Mouse (Mus musculus) bone marrow macrophage, adult 2 months (primary cell): ENCODE measurements around the gene Eno2.

Source experiments
- CTCF ChIP-seq: IDR thresholded peaks from 2 replicates; pipeline ENCODE4 v1.5.1; 2012; ENCODE audit warnings: low read depth, mild to moderate bottlenecking, low read length, moderate library complexity
- POLR2A ChIP-seq: IDR thresholded peaks from 2 replicates; pipeline ENCODE4 v1.6.1; 2012; ENCODE audit warnings: mild to moderate bottlenecking, low read depth, low read length, borderline replicate concordance

DNA sequence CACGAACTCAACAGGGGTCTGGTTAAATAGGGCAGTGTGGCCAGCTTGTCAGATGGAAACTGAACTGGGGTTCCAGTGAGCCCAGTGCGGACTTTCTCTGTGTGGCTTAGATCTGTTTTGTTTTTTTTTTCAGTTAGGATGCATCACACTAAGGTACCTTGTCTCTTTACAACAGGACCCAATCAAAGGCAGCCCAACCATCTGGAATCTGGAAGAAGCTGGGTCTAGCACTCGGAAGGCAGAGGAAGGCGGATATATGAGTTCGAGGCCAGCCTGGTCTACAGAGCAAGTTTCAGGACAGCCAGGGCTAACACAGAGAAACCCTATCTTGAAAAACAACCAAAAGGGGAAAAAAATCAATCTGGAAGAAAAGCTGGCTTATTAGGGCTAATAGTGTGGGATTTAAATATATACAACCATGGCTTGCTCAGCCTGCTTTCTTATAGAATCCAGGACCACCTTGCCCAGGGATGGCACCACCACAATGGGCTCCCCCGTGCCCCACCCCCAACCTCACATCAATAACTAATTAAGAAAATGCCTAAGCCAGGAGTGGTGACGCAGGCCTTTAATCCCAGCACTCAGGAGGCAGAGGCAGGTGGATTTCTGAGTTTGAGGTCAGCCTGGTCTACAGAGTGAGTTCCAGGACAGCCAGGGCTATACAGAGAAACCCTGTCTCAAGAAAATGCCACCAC is 37.1 kb upstream of the Eno2 start:
- TF ChIP-seq CTCF (no peak), POLR2A (no peak)
